In genomic region chr4:67187725-67188510, GRCm38 (mm10) we compare ENCODE assay signal across 10 mouse cellular contexts.
DNase-seq lines count a peak whose midpoint lies in the region; ATAC-seq lines count a peak whose summit lies in the region.
"Had no signal": no experiment of that assay in that cellular context is flagged by ENCODE, and none has a peak within 500 bp of the region (broad histone marks: within the 10 kb centered on the region; RNA-seq: fewer than 3 reads in every experiment).

No protein-coding gene starts in this region.

- no peak overlapping the region for H3K4me3 ChIP-seq in liver, embryonic 12.5 days
- no peak overlapping the region for H3K4me3 ChIP-seq in hindbrain, embryonic 16.5 days (ENCODE audit: low read length)
- H3K4me3 ChIP-seq in neural tube, embryonic 14.5 days (ENCODE audit: low read depth, low read length): no peak overlapping the region

- 44% methylated on average over 2 of the region's 2 CpGs for WGBS in liver, embryonic 12.5 days (ENCODE audit: insufficient replicate concordance)
- WGBS in hindbrain, embryonic 16.5 days: 80% methylated on average over 2 of the region's 2 CpGs
- WGBS in neural tube, embryonic 14.5 days: 65% methylated on average over 2 of the region's 2 CpGs

- DNase-seq in liver: peak; percentile 5
- DNase-seq in embryo, embryonic 9.5 days (ENCODE audit: extremely low spot score): peak; percentile 33
- DNase-seq in frontal cortex, postnatal 25 days (ENCODE audit: low spot score in 2 of 2): no peak
- DNase-seq: cerebellum, adult 9-10 months; lung, postnatal 36 days; thymus, postnatal 36 days had no signal

- H3K9ac ChIP-seq in liver, embryonic 12.5 days: no peak overlapping the region
- H3K9ac ChIP-seq in hindbrain, embryonic 16.5 days (ENCODE audit: low read depth, low read length): no peak overlapping the region
- no peak overlapping the region for H3K9ac ChIP-seq in neural tube, embryonic 14.5 days (replicated peaks; ENCODE audit: low read depth, low read length)

- H3K9me3 ChIP-seq in liver, embryonic 12.5 days (replicated peaks): no peaks in the 10 kb centered on the region
- no peaks in the 10 kb centered on the region for H3K9me3 ChIP-seq in hindbrain, embryonic 16.5 days (ENCODE audit: control insufficient read depth, low read length)
- no peaks in the 10 kb centered on the region for H3K9me3 ChIP-seq in neural tube, embryonic 14.5 days (ENCODE audit: control insufficient read depth, low read length)

- no peak overlapping the region for H3K4me2 ChIP-seq in liver, embryonic 12.5 days
- no peak overlapping the region for H3K4me2 ChIP-seq in hindbrain, embryonic 16.5 days (ENCODE audit: low read length)
- H3K4me2 ChIP-seq in neural tube, embryonic 14.5 days (ENCODE audit: low read depth, low read length): no peak overlapping the region

- no peaks in the 10 kb centered on the region for H3K36me3 ChIP-seq in liver, embryonic 12.5 days
- H3K36me3 ChIP-seq in hindbrain, embryonic 16.5 days (ENCODE audit: control insufficient read depth, insufficient read depth, low read length): no peaks in the 10 kb centered on the region
- no peaks in the 10 kb centered on the region for H3K36me3 ChIP-seq in neural tube, embryonic 14.5 days (ENCODE audit: control insufficient read depth, insufficient read depth, low read length)

- H3K4me1 ChIP-seq in liver, embryonic 12.5 days: no peaks in the 10 kb centered on the region
- no peaks in the 10 kb centered on the region for H3K4me1 ChIP-seq in hindbrain, embryonic 16.5 days (ENCODE audit: control insufficient read depth, insufficient read depth, low read depth, low read length)
- no peaks in the 10 kb centered on the region for H3K4me1 ChIP-seq in neural tube, embryonic 14.5 days (ENCODE audit: control insufficient read depth, insufficient read depth, low read length)

- no peaks in the 10 kb centered on the region for H3K27me3 ChIP-seq in liver, embryonic 12.5 days (replicated peaks)
- no peaks in the 10 kb centered on the region for H3K27me3 ChIP-seq in hindbrain, embryonic 16.5 days (replicated peaks; ENCODE audit: control insufficient read depth, insufficient read depth, low read length)
- H3K27me3 ChIP-seq in neural tube, embryonic 14.5 days (ENCODE audit: control insufficient read depth, insufficient read depth, low read length): no peaks in the 10 kb centered on the region

- no peak overlapping the region for H3K27ac ChIP-seq in liver, embryonic 12.5 days
- H3K27ac ChIP-seq in hindbrain, embryonic 16.5 days (ENCODE audit: low read depth, low read length): no peak overlapping the region
- no peak overlapping the region for H3K27ac ChIP-seq in neural tube, embryonic 14.5 days (ENCODE audit: low read depth, low read length)

- no peak for ATAC-seq in liver, embryonic 12.5 days
- ATAC-seq in hindbrain, embryonic 16.5 days: peak; percentile 76
- peak; percentile 61; the same call in 1 of the 2 replicates for ATAC-seq in neural tube, embryonic 14.5 days (ENCODE audit: low read depth)
- no peak for ATAC-seq in inflammation-experienced regulatory T-cells, adult 6 months

Comparison
In these comparisons a context has a peak if more than half of its experiments do, and no peak if none do; other contexts are left out.
1. DNase-seq: peak in liver (single experiment) and embryo, embryonic 9.5 days (single experiment); none in frontal cortex, postnatal 25 days (0 of 2).
2. ATAC-seq: peak in hindbrain, embryonic 16.5 days (single experiment) and neural tube, embryonic 14.5 days (single experiment); none in liver, embryonic 12.5 days (single experiment) and inflammation-experienced regulatory T-cells, adult 6 months (single experiment).